Mouse (Mus musculus) left cerebral cortex, adult 18-20 months (tissue): ENCODE results near the gene Pgc. TPM values are rescaled to one million over a fixed set of nuclear protein-coding genes. Genes with fewer than 3 reads are reported as not detected.

Source experiments
- DNase-seq, 2 experiments: peaks; one replicate each; pipeline ENCODE4 v3.0.0; 2021 to 2022; ENCODE audit warnings: low spot score in 2 of 2, mixed read lengths in 1 of 2
- long read RNA-seq, 2 experiments: library from polyadenylated mRNA; stranded (forward); transcript quantifications; one replicate each; pipeline ENCODE4 v2.0.0; 2021
- total RNA-seq, 2 experiments: library from RNA; stranded (reverse); gene quantifications; 2 replicates each; pipeline ENCODE4 v1.2.3; 2021

Pgc gene
- not detected for total RNA-seq
- long read RNA-seq, experiment 1: 0 reads
- long read RNA-seq, experiment 2: 0 reads

GRCm38 (mm10) chr17:47726566-47726965, at the start of gene Pgc:
Gene Pgc (plus strand): TSS chr17:47726842.
- DNase-seq: no peak

GRCm38 (mm10) chr17:47678238-47678637, 48.4 kb upstream of the Pgc start:
- DNase-seq: no peak

GRCm38 (mm10) chr17:47678702-47679101, 47.9 kb upstream of the Pgc start:
- no peak for DNase-seq

- DNase-seq: no peak
Observed at GRCm38 (mm10) chr17:47682836-47683235, 43.8 kb upstream of the Pgc start.

- peak; percentile 98 for DNase-seq
Observed at GRCm38 (mm10) chr17:47687409-47688343, 39.0 kb upstream of the Pgc start.

- DNase-seq: no peak
Observed at GRCm38 (mm10) chr17:47688344-47688607, 38.4 kb upstream of the Pgc start, which contains the start of gene Tomm6. Gene Tomm6 (minus strand): TSS chr17:47688386.

- DNase-seq: peak; percentile 73 to 84
Observed at GRCm38 (mm10) chr17:47688608-47689575, 37.8 kb upstream of the Pgc start, which contains the start of gene Frs3. Gene Frs3 (plus strand): TSS chr17:47689030.

- no peak for DNase-seq
Observed at GRCm38 (mm10) chr17:47689894-47690293, 36.7 kb upstream of the Pgc start.

- DNase-seq: no peak
Observed at GRCm38 (mm10) chr17:47691650-47692049, 35.0 kb upstream of the Pgc start.

- no peak for DNase-seq
Observed at GRCm38 (mm10) chr17:47693671-47694441, 32.8 kb upstream of the Pgc start.

GRCm38 (mm10) chr17:47694442-47694502, 32.4 kb upstream of the Pgc start, which contains the start of gene Gm21981:
Gene Gm21981 (minus strand): TSS chr17:47694455.
- DNase-seq: no peak

- peak; percentile 96 to 98 for DNase-seq
Observed at GRCm38 (mm10) chr17:47694503-47695336, 31.9 kb upstream of the Pgc start, which contains the start of gene Prickle4. Gene Prickle4 (minus strand): TSS chr17:47694736.

GRCm38 (mm10) chr17:47695337-47695710, 31.3 kb upstream of the Pgc start:
- DNase-seq: no peak

- no peak for DNase-seq
Observed at GRCm38 (mm10) chr17:47698156-47698555, 28.5 kb upstream of the Pgc start.

- DNase-seq: no peak
Observed at GRCm38 (mm10) chr17:47699055-47699454, 27.6 kb upstream of the Pgc start.

- DNase-seq: no peak
Observed at GRCm38 (mm10) chr17:47701793-47702192, 24.8 kb upstream of the Pgc start.

GRCm38 (mm10) chr17:47702548-47703345, 23.9 kb upstream of the Pgc start:
- DNase-seq: no peak

- DNase-seq: no peak
Observed at GRCm38 (mm10) chr17:47703556-47703955, 23.1 kb upstream of the Pgc start.

GRCm38 (mm10) chr17:47704692-47705091, 21.9 kb upstream of the Pgc start:
- DNase-seq: no peak

- no peak for DNase-seq
Observed at GRCm38 (mm10) chr17:47706196-47706595, 20.4 kb upstream of the Pgc start.
